Mouse (Mus musculus): ENCODE measurements around the gene Tiam2.

The Tiam2 gene

GRCm38 (mm10) chr17:3397836-3398235, 71.5 kb downstream of the Tiam2 start:
- no peak for DNase-seq

- no peak for DNase-seq
Measured at GRCm38 (mm10) chr17:3405350-3406073, 79.1 kb downstream of the Tiam2 start.

GRCm38 (mm10) chr17:3407051-3407450, 80.7 kb downstream of the Tiam2 start:
- DNase-seq: no peak

- DNase-seq: no peak
Measured at GRCm38 (mm10) chr17:3410307-3410706, 83.9 kb downstream of the Tiam2 start.

- no peak for DNase-seq
Measured at GRCm38 (mm10) chr17:3412771-3413170, 86.4 kb downstream of the Tiam2 start.

GRCm38 (mm10) chr17:3415580-3415979, 89.2 kb downstream of the Tiam2 start:
- peak; percentile 82 to 85 for DNase-seq

- DNase-seq: peak; percentile 29 to 38
Measured at GRCm38 (mm10) chr17:3416401-3416800, 90.0 kb downstream of the Tiam2 start.

- no peak for DNase-seq
Measured at GRCm38 (mm10) chr17:3419368-3419928, 93.1 kb downstream of the Tiam2 start.

- DNase-seq: no peak
Measured at GRCm38 (mm10) chr17:3420148-3420547, 93.8 kb downstream of the Tiam2 start.

- DNase-seq: no peak
Measured at GRCm38 (mm10) chr17:3423416-3423815, 97.0 kb downstream of the Tiam2 start.

GRCm38 (mm10) chr17:3428659-3429058, 102.3 kb downstream of the Tiam2 start:
- DNase-seq: peak in 1 of 2 experiments; percentile 30

GRCm38 (mm10) chr17:3432590-3433498, 106.5 kb downstream of the Tiam2 start:
- no peak for DNase-seq

GRCm38 (mm10) chr17:3433521-3434271, 107.3 kb downstream of the Tiam2 start:
- DNase-seq: no peak

- DNase-seq: no peak
Measured at GRCm38 (mm10) chr17:3435299-3435698, 108.9 kb downstream of the Tiam2 start.

- peak in 1 of 2 experiments; percentile 15 for DNase-seq
Measured at GRCm38 (mm10) chr17:3436841-3437515, 110.6 kb downstream of the Tiam2 start.

GRCm38 (mm10) chr17:3442526-3443401, 116.4 kb downstream of the Tiam2 start:
- no peak for DNase-seq

GRCm38 (mm10) chr17:3446191-3446950, 120.0 kb downstream of the Tiam2 start:
- peak; percentile 15 to 29 for DNase-seq

GRCm38 (mm10) chr17:3448725-3449124, 122.4 kb downstream of the Tiam2 start:
- DNase-seq: peak; percentile 65 to 80

GRCm38 (mm10) chr17:3451077-3451476, 124.7 kb downstream of the Tiam2 start:
- peak; percentile 35 to 60 for DNase-seq

Data from cerebellum, postnatal 25 days (tissue).